Mouse (Mus musculus): ENCODE measurements around the gene Slc6a4.

DNA sequence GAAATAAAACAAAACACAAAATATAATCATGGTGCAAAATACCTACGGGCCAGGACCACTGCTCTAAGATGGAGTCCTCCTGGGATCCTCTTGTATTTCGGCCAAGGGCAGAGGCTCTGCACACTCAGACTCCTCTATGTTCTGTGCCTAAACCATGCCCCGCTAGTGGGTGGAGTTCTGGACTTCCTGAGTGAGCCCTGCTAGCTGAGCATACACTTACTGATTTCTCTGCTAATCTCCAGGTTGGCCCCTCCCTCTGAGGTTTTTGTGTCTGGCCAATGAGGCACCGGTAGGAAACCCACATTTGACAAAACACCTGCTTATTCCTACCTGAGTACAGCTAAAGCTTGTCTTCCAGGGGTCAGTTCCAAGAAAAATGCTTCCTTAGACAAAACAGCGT lies 2.3 kb downstream of the Slc6a4 start:
- no peak for TF ChIP-seq GATA1 (IDR thresholded peaks at IDR 0.05; ENCODE audit: borderline replicate concordance, low read length)
- no peak for TF ChIP-seq FLI1 (IDR thresholded peaks at IDR 0.05; ENCODE audit: low read length)
